Mouse (Mus musculus) ES-CJ7 (cell line): ENCODE measurements at regions not wholly inside any gene's neighbourhood (a gene's known extent, or its start where the extent isn't known, plus 50 kb on each side); places are given as distances from the start of the nearest gene placed in this dataset.

ENCODE experiments used
- DNase-seq: peaks from one replicate; pipeline ENCODE4 v3.0.0; 2011; ENCODE audit warnings: low read depth, low spot score

GRCm38 (mm10) chr10:38516636-38517035, 304.9 kb downstream of the Rfpl4b start:
- no peak for DNase-seq
